Mouse (Mus musculus): ENCODE data around the gene Nfib.

DNA sequence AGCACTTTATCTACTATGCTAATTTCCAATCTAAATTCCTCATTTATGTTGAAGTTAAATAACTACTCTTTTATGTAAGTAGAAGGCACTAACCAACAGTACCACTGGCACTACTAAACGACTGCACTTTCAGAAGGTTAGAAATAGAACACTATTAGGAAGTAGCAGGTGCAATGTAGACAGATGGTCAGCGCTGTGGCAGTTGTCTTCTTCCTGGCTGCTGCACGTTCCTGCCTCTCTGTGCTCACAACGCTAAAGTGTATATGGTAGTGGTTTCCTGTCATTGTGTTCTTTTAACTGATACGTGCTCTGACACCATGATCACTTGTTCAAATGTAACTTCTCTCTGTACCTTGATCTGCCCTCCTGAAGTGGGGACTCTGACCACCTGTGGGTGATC lies 59.9 kb downstream of the Nfib start:
- TF ChIP-seq CHD2 (IDR thresholded peaks at IDR 0.05; ENCODE audit: low read length) (no peak), MYC (IDR thresholded peaks at IDR 0.05; ENCODE audit: low read depth, low read length) (no peak), TBP (IDR thresholded peaks at IDR 0.05; ENCODE audit: low read depth, low read length) (no peak), CTCF (IDR thresholded peaks at IDR 0.05 in 2 of 3, conservative IDR thresholded peaks at IDR 0.05 in 1 of 3; ENCODE audit: control insufficient read depth in 1 of 3, insufficient read depth in 1 of 3, low read depth in 2 of 3, low read length in 3 of 3, poor library complexity in 1 of 3, severe bottlenecking in 1 of 3) (no peak)
